Mouse (Mus musculus): Measurements from ENCODE around the gene Ebf1.

DNA sequence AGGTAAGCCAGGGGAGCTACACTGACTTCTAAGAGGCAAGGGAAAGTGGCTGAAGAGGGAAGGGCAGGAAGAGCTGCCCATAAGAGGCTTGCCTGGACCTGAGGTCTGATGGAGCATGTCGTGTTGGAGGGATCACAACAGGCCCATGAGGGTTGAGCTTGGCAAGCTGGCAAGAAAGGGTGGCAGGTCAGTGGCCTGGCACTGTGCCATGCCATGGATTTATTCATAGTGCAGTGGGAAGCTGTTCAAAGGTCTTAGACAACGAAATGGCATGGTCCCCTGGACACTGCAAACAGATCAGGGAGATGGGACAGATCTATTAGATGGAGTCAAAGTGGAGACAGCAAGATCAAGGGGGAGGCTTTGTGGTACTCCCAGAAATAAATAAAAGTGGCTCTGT is 24.4 kb downstream of the Ebf1 start:
- TF ChIP-seq CTCF (IDR thresholded peaks at IDR 0.05; ENCODE audit: low read depth), result no peak
- no peak for TF ChIP-seq EP300 (optimal IDR thresholded peaks at IDR 0.05)

Measured in stomach, postnatal 0 days (tissue).